Mouse (Mus musculus) c-Kit-positive CD71-positive TER-119-positive erythroid progenitor cells, embryonic 14.5 days (primary cell): ENCODE measurements around the gene Hps1.

Experiments used
- DNase-seq: peaks from one replicate; pipeline ENCODE4 v3.0.0-alpha.2; 2013; ENCODE audit warnings: low spot score

Hps1 gene

DNA sequence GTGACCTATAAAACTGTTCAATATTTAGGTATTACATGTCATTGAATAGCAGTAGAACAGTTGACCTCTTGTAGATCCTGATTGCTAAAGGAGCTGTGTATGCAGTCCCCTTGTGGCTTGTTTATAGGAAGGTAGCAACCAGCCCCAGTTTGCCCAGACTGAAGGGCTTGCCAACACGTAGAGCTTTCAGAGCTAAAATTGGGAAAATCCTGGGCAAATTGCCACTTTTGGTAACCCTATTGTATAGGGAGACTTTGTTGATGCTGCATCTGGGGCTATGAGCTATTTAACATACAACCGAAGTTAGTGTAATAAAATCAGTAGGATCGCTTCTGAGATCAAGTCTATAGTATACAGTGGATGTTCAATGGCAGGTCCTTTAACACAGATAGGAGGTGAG lies 61.7 kb downstream of the Hps1 start:
- no peak for DNase-seq

DNA sequence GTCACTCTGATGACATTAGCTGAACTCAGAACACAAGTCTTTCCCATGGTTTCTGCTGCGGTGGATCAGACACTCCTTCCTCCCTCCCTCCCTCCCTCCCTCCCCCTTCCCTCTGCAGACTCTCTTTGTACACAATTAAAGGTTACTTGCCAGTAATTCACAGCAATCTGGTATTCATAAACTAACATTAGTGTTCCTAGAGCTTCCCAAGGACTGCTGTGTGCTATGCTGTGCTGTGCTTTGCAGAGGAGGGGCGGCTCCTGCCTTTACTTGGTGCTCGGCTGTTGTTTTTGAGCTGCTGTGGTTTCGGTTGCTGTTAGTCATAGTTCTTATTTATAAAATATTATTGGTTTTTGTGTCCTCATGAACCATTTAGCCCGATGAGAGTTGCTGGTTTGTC lies 62.1 kb downstream of the Hps1 start:
- no peak for DNase-seq

DNA sequence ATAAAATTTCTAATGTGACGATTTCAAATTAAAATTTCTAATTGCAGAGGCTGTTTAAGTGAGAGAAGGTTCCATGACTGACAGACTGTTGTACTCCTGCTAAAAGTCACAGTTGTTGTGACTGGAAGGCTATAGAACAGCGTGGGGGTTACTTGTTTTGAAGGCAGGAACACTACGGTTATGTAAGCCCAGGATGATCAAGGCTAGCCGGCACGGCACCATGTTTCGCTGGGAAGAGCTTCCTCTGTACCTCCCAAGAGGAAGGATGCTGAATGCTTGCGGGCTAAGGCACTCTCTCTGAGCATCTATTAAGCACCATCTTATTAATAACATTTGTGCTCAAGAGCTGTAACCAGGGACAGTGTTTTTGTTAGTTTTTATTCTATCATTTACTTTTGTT lies 63.3 kb downstream of the Hps1 start:
- no peak for DNase-seq

DNA sequence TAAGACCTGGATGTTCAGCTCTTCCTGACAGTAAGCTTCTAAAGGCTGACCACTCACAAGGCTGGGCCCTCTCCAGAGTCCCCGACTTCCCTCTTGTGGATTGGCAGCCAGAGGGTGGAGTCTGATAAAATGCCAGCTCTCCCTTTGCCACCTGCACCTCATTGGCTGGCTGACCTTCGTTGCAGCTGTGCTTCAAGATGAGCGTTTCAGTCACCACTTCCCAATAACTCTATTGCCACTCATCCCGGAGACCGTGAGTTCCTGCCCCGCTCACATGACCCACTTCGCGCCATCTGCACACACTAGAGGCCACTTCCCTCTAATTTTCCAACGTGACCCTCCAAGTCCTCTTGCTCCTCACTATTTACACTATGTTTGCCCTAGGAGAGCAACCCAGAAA lies 66.0 kb downstream of the Hps1 start:
- no peak for DNase-seq
